Mouse (Mus musculus): ENCODE measurements around the gene Clstn2. TPM values are rescaled to one million over a fixed set of nuclear protein-coding genes. Genes with fewer than 3 reads are reported as not detected.

Clstn2 gene
- total and polyA plus RNA-seq, 3 experiments: not detected

DNA sequence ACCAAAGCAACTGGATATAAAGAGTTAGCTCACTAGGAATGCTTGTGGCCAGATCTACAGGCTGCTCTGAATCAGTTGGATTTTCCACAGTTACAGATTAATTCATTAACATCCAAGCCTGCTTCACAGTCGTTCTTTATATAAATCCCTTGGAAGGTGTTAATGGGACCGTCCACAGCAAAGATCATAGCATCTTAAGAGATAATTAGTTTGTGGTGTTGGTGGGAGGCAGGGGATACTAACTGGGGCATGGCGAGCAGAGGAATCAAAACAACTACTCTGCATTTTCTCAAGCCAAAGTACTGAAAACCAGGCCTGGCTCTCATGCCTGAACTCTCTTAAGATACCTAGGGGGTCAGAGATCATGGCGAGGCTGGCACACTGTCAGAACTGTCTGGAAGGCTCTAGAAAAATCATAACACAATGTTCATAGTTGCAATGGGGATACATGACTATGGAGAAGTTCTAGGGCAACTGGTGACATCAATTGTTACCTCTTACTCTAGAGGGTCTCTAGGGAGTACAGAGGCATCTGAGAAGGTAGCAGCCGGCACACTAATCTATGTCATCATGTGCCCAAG lies 336.2 kb downstream of the Clstn2 start:
- no peaks in the 10 kb centered on the region for H3K36me3 ChIP-seq (replicated peaks in 1 of 2; ENCODE audit: control insufficient read depth in 1 of 2, insufficient read depth in 1 of 2, low read length in 1 of 2)
- in situ Hi-C loops (cut with MboI; ENCODE audit: low pct_ligation_motif_present, low pct_unique_long_range_greater_than_20kb, low sequenced_read_pairs): no loop called here

DNA sequence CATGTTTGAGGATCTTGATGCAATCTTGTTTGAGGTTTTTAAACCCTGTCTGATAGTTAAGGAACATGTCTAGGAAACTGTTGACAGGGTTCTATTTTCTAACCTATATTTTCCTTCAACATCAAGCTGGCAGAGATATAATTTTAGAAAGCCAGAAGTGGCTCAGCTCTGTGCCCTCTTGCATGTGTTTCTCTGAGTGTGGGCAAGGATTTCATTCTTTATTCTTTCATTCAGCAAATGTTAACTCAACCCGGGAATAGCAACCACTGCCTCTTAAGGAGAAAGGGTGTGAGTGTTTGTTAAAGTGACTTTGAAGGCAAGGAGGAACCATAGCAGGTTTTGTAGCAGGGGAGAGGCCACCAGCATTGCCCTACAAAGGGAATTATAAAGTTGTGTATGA lies 337.7 kb downstream of the Clstn2 start:
- Histone ChIP-seq H3K9ac (ENCODE audit: insufficient read depth, low read depth) (no peak overlapping the region), H3K27ac (ENCODE audit: insufficient read depth, low read depth) (no peak overlapping the region), H3K4me3 (replicated peaks in 1 of 3; ENCODE audit: low read depth in 2 of 3, low read length in 2 of 3, poor library complexity in 1 of 3) (no peak overlapping the region), H3K9me3 (replicated peaks; ENCODE audit: low read length) (peaks cover 73% of the 10 kb centered on the region), H3K27me3 (replicated peaks) (no peaks in the 10 kb centered on the region), H3K79me2 (replicated peaks; ENCODE audit: control insufficient read depth, extremely low read depth, insufficient read depth, poor library complexity, severe bottlenecking) (no peaks in the 10 kb centered on the region), H3K4me2 (ENCODE audit: insufficient read depth, low read depth, poor library complexity, severe bottlenecking) (no peak overlapping the region), H3K4me1 (ENCODE audit: control insufficient read depth in 1 of 2, insufficient read depth in 2 of 2) (no peaks in the 10 kb centered on the region), H3K36me3 (replicated peaks in 1 of 2; ENCODE audit: control insufficient read depth in 1 of 2, insufficient read depth in 1 of 2, low read length in 1 of 2) (no peaks in the 10 kb centered on the region)
- TF ChIP-seq HCFC1 (IDR thresholded peaks at IDR 0.05; ENCODE audit: low read depth, low read length): no peak
- TF ChIP-seq ZKSCAN1 (IDR thresholded peaks at IDR 0.05; ENCODE audit: borderline replicate concordance, low read depth, low read length): no peak
- TF ChIP-seq NRF1 (IDR thresholded peaks at IDR 0.05; ENCODE audit: low read depth, low read length): no peak
- TF ChIP-seq MXI1 (IDR thresholded peaks at IDR 0.05; ENCODE audit: low read depth, low read length): no peak
- no peak for TF ChIP-seq ZMIZ1 (IDR thresholded peaks at IDR 0.05; ENCODE audit: low read depth, low read length)
- no peak for TF ChIP-seq CHD1 (IDR thresholded peaks at IDR 0.05; ENCODE audit: low read depth, low read length)
- no peak for TF ChIP-seq UBTF (IDR thresholded peaks at IDR 0.05; ENCODE audit: low read depth, low read length)
- TF ChIP-seq E2F4 (IDR thresholded peaks at IDR 0.05; ENCODE audit: insufficient replicate concordance, low read depth, low read length): no peak
- no peak for TF ChIP-seq EP300 (IDR thresholded peaks at IDR 0.05; ENCODE audit: low read length)
- no peak for TF ChIP-seq RCOR1 (conservative IDR thresholded peaks at IDR 0.05; ENCODE audit: low read depth, low read length)
- TF ChIP-seq MAX (IDR thresholded peaks at IDR 0.05; ENCODE audit: low read length): no peak
- TF ChIP-seq MEF2A (IDR thresholded peaks at IDR 0.05; ENCODE audit: borderline replicate concordance, low read depth, low read length): no peak
- TF ChIP-seq GABPA (IDR thresholded peaks at IDR 0.05; ENCODE audit: insufficient replicate concordance, low read depth, low read length): no peak
- TF ChIP-seq MAFK (IDR thresholded peaks at IDR 0.05; ENCODE audit: insufficient replicate concordance, low read length): no peak
- TF ChIP-seq KAT2A (IDR thresholded peaks at IDR 0.05; ENCODE audit: insufficient replicate concordance, low read length): no peak
- DNase-seq (ENCODE audit: extremely low read depth): no peak
- dilution Hi-C loops (cut with MboI; ENCODE audit: extremely low pct_ligation_motif_present, extremely low pct_unique_long_range_greater_than_20kb, low sequenced_read_pairs): no loop called here
- in situ Hi-C loops (cut with MboI; ENCODE audit: low pct_ligation_motif_present, low pct_unique_long_range_greater_than_20kb, low sequenced_read_pairs): no loop called here

More for the DNA sequence above, 336.2 kb downstream of the Clstn2 start:
- Histone ChIP-seq H3K9me3 (replicated peaks; ENCODE audit: low read length) (peaks cover 71% of the 10 kb centered on the region), H3K27ac (ENCODE audit: insufficient read depth, low read depth) (no peak overlapping the region), H3K79me2 (replicated peaks; ENCODE audit: control insufficient read depth, extremely low read depth, insufficient read depth, poor library complexity, severe bottlenecking) (no peaks in the 10 kb centered on the region), H3K4me1 (ENCODE audit: control insufficient read depth in 1 of 2, insufficient read depth in 2 of 2) (no peaks in the 10 kb centered on the region), H3K4me3 (replicated peaks in 1 of 3; ENCODE audit: low read depth in 2 of 3, low read length in 2 of 3, poor library complexity in 1 of 3) (no peak overlapping the region), H3K4me2 (ENCODE audit: insufficient read depth, low read depth, poor library complexity, severe bottlenecking) (no peak overlapping the region), H3K9ac (ENCODE audit: insufficient read depth, low read depth) (no peak overlapping the region), H3K27me3 (replicated peaks) (no peaks in the 10 kb centered on the region)
- dilution Hi-C loops (cut with MboI; ENCODE audit: extremely low pct_ligation_motif_present, extremely low pct_unique_long_range_greater_than_20kb, low sequenced_read_pairs): no loop called here
- TF ChIP-seq ZMIZ1 (IDR thresholded peaks at IDR 0.05; ENCODE audit: low read depth, low read length): no peak
- no peak for TF ChIP-seq CHD1 (IDR thresholded peaks at IDR 0.05; ENCODE audit: low read depth, low read length)
- TF ChIP-seq PAX5 (IDR thresholded peaks at IDR 0.05; ENCODE audit: low read length): no peak
- TF ChIP-seq SIN3A (IDR thresholded peaks at IDR 0.05; ENCODE audit: low read length): no peak
- TF ChIP-seq GABPA (IDR thresholded peaks at IDR 0.05; ENCODE audit: insufficient replicate concordance, low read depth, low read length): no peak
- TF ChIP-seq RAD21 (IDR thresholded peaks at IDR 0.05; ENCODE audit: low read depth, low read length): no peak
- no peak for TF ChIP-seq SMC3 (IDR thresholded peaks at IDR 0.05; ENCODE audit: low read depth, low read length)
- no peak for TF ChIP-seq USF1 (IDR thresholded peaks at IDR 0.05; ENCODE audit: low read depth, low read length)
- TF ChIP-seq EP300 (IDR thresholded peaks at IDR 0.05; ENCODE audit: low read length): no peak
- TF ChIP-seq HCFC1 (IDR thresholded peaks at IDR 0.05; ENCODE audit: low read depth, low read length): no peak
- TF ChIP-seq ZC3H11A (IDR thresholded peaks at IDR 0.05; ENCODE audit: low read depth, low read length): no peak
- no peak for TF ChIP-seq E2F4 (IDR thresholded peaks at IDR 0.05; ENCODE audit: insufficient replicate concordance, low read depth, low read length)
- TF ChIP-seq ELF1 (IDR thresholded peaks at IDR 0.05; ENCODE audit: low read depth, low read length): no peak
- DNase-seq (ENCODE audit: extremely low read depth): no peak

Measured in CH12.LX (cell line).